Mouse (Mus musculus): ENCODE results near the gene Irf6.

GRCm38 (mm10) chr1:193188257-193188656 lies 35.3 kb downstream of the Irf6 start:
- TF ChIP-seq CTCF (IDR thresholded peaks at IDR 0.05; ENCODE audit: borderline replicate concordance, insufficient read depth, low read length) (no peak), POLR2A (IDR thresholded peaks at IDR 0.05; ENCODE audit: low read depth, low read length) (no peak)

All from embryonic fibroblast, embryonic 13.5 days (primary cell).